Comparison of ENCODE assay signal across 24 mouse cellular contexts in the genomic region with DNA sequence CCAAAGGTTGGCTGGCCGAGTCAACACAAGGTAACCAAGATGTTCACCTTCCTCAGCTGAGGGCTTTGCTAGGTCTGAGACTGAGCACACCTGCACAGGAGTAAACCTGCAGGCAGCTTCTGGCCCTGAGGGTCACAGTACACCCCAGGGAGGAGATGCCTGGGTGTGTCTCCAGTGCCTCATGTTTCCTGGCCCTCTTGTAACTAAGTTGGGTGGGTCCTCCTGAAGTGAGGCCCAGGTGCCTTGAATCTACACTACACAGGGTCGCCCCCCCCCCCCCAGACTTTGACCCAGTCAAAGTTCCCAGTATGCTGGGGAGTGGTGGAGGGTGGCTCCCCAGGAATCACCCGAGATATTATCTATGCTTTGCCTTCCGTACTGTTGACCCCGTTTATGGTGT. TPM values are rescaled to one million over a fixed set of nuclear protein-coding genes. Genes with fewer than 3 reads are reported as not detected.
DNase-seq lines count a peak whose midpoint lies in the region; ATAC-seq and TF ChIP-seq lines count a peak whose summit lies in the region.
"Had no signal": no experiment of that assay in that cellular context is flagged by ENCODE, and none has a peak within 500 bp of the region (broad histone marks: within the 10 kb centered on the region; RNA-seq: fewer than 3 reads in every experiment).

No protein-coding gene starts in this region.

- peak; percentile 95 for ATAC-seq in intestine, embryonic 15.5 days
- ATAC-seq in hindbrain, embryonic 11.5 days (ENCODE audit: low FRiP score), result no peak
- ATAC-seq: activated CD4-positive, CD25-positive, alpha-beta regulatory T cell, adult 4 months; forebrain, embryonic 14.5 days; midbrain, embryonic 15.5 days had no signal

- H3K4me1 ChIP-seq in intestine, embryonic 15.5 days (replicated peaks), result peaks cover 23% of the 10 kb centered on the region
- peaks cover 26% of the 10 kb centered on the region for H3K4me1 ChIP-seq in small intestine, adult 2 months (ENCODE audit: control insufficient read depth, insufficient read depth, insufficient read length, low read length)
- no peaks in the 10 kb centered on the region for H3K4me1 ChIP-seq in hindbrain, embryonic 11.5 days (replicated peaks; ENCODE audit: control insufficient read depth, insufficient read depth, low read length)
- H3K4me1 ChIP-seq: midbrain, embryonic 15.5 days had no signal

- H3K9me3 ChIP-seq in intestine, embryonic 15.5 days, result no peaks in the 10 kb centered on the region
- no peaks in the 10 kb centered on the region for H3K9me3 ChIP-seq in hindbrain, embryonic 11.5 days (ENCODE audit: control insufficient read depth, low read length)
- H3K9me3 ChIP-seq: embryonic facial prominence, embryonic 13.5 days; limb, embryonic 12.5 days; liver, embryonic 13.5 days; midbrain, embryonic 15.5 days had no signal

- no peak overlapping the region; the same call in 1 of the 2 replicates for H3K9ac ChIP-seq in intestine, embryonic 15.5 days
- H3K9ac ChIP-seq in hindbrain, embryonic 11.5 days (ENCODE audit: low read depth, low read length), result no peak overlapping the region
- H3K9ac ChIP-seq: limb, embryonic 12.5 days; liver, embryonic 13.5 days; midbrain, embryonic 15.5 days had no signal

- peak overlapping the region; percentile 45; the same call in 1 of the 2 replicates for H3K4me2 ChIP-seq in intestine, embryonic 15.5 days (replicated peaks)
- H3K4me2 ChIP-seq in hindbrain, embryonic 11.5 days (replicated peaks; ENCODE audit: low read depth, low read length), result no peak overlapping the region
- H3K4me2 ChIP-seq: embryonic facial prominence, embryonic 13.5 days; heart, embryonic 11.5 days; limb, embryonic 12.5 days; liver, embryonic 13.5 days; midbrain, embryonic 15.5 days had no signal

- peak overlapping the region; percentile 73 for H3K27ac ChIP-seq in intestine, embryonic 15.5 days
- peak overlapping the region; percentile 99 for H3K27ac ChIP-seq in small intestine, adult 2 months (ENCODE audit: insufficient read depth, low read depth, low read length)
- no peak overlapping the region for H3K27ac ChIP-seq in hindbrain, embryonic 11.5 days (ENCODE audit: low read depth, low read length)
- H3K27ac ChIP-seq: limb, embryonic 12.5 days; liver, embryonic 13.5 days; midbrain, embryonic 15.5 days had no signal

- 62% methylated on average over 5 of the region's 5 CpGs for WGBS in intestine, embryonic 15.5 days
- 32% methylated on average over 5 of the region's 5 CpGs for WGBS in small intestine, adult 2 months
- 84% methylated on average over 5 of the region's 5 CpGs for whole genome bisulfite sequencing in hindbrain, embryonic 11.5 days

- TF ChIP-seq POLR2A in small intestine, adult 2 months (IDR thresholded peaks at IDR 0.05; ENCODE audit: low read depth, low read length), result peak; percentile 89

- H3K27me3 ChIP-seq in intestine, embryonic 15.5 days (replicated peaks), result no peaks in the 10 kb centered on the region
- H3K27me3 ChIP-seq in small intestine, adult 2 months (ENCODE audit: control insufficient read depth, insufficient read depth, low read length), result no peaks in the 10 kb centered on the region
- H3K27me3 ChIP-seq in hindbrain, embryonic 11.5 days (ENCODE audit: control insufficient read depth, insufficient read depth, low read length), result no peaks in the 10 kb centered on the region
- H3K27me3 ChIP-seq: embryonic facial prominence, embryonic 13.5 days; limb, embryonic 12.5 days; liver, embryonic 13.5 days; midbrain, embryonic 15.5 days had no signal

- no peak for TF ChIP-seq CTCF in small intestine, adult 2 months (IDR thresholded peaks at IDR 0.05; ENCODE audit: extremely low read depth, insufficient read length, insufficient replicate concordance, low read depth, low read length)

- H3K36me3 ChIP-seq in intestine, embryonic 15.5 days, result 0 out of 2 replicates have a peak, but pooled peaks cover 4% of the 10 kb centered on the region
- peaks cover 38% of the 10 kb centered on the region for H3K36me3 ChIP-seq in small intestine, adult 2 months (ENCODE audit: control insufficient read depth, insufficient read depth, low read length)
- H3K36me3 ChIP-seq in hindbrain, embryonic 11.5 days (ENCODE audit: control insufficient read depth, insufficient read depth, low read length), result no peaks in the 10 kb centered on the region
- H3K36me3 ChIP-seq: midbrain, embryonic 15.5 days had no signal

- H3K4me3 ChIP-seq in intestine, embryonic 15.5 days (replicated peaks), result peak overlapping the region; percentile 18
- H3K4me3 ChIP-seq in small intestine, adult 2 months (ENCODE audit: low read depth, low read length), result peak overlapping the region; percentile 68
- H3K4me3 ChIP-seq in hindbrain, embryonic 11.5 days (ENCODE audit: low read depth, low read length), result no peak overlapping the region
- H3K4me3 ChIP-seq: embryonic facial prominence, embryonic 13.5 days; limb, embryonic 12.5 days; liver, embryonic 13.5 days; midbrain, embryonic 15.5 days had no signal

- DNase-seq in right cerebral cortex, postnatal 14 days, result peak; percentile 1
- DNase-seq in right cerebral cortex, postnatal 10 days (ENCODE audit: low spot score in 2 of 2), result no peak
- no peak for DNase-seq in c-Kit-positive CD71-positive TER-119-positive erythroid progenitor cells, embryonic 14.5 days (ENCODE audit: low spot score)
- DNase-seq in thymus, postnatal 14 days, result no peak
- no peak for DNase-seq in hindbrain, embryonic 11.5 days (ENCODE audit: low spot score)
- DNase-seq: adrenal gland, postnatal 10 days; cerebellum, adult 11-12 months; cerebellum, postnatal 10 days; gastrocnemius, postnatal 14 days; heart, adult 11 months; kidney, adult 9 months; kidney, postnatal 14 days; liver, embryonic 13.5 days; lung, adult 2 months; right cerebral cortex, adult 18-20 months; thymus, postnatal 25 days had no signal

RNA-seq across cellular contexts. Expression of a gene that starts 27.1 kb away (rescaled TPM):
- 44.5 and 45.3 TPM in 2 replicates for polyA plus RNA-seq in intestine, embryonic 15.5 days (2015; fragmentation: Nextera tagmentation; extraction: Ambion mirVana)
- polyA plus RNA-seq in small intestine, adult 2 months (2012; rRNA removed), result 4.3 and 8.0 TPM in 2 replicates
- 37.8 and 39.3 TPM in 2 replicates for polyA plus RNA-seq in hindbrain, embryonic 11.5 days (2014; fragmentation: Nextera tagmentation; extraction: Ambion mirVana)
